Mouse (Mus musculus): ENCODE measurements around the gene Agbl1. TPM values are rescaled to one million over a fixed set of nuclear protein-coding genes. Genes with fewer than 3 reads are reported as not detected.
"Not testable (repeated sequence)": the region's sequence is repeated elsewhere in the genome, so short reads cannot be mapped to it uniquely, and the experiment has no call there.

Agbl1 gene
- polyA plus RNA-seq (2016; fragmentation: Nextera tagmentation; extraction: Ambion mirVana) = 0.10 TPM in 1 of 2 replicates, not detected in the other

- Histone ChIP-seq H3K4me3 (no peak within 1 kb of the TSS), H3K9me3 (replicated peaks) (no peaks in the 10 kb centered on the region), H3K36me3 (no peaks in the 10 kb centered on the region), H3K27me3 (ENCODE audit: low read depth, poor library complexity, severe bottlenecking) (no peaks in the 10 kb centered on the region), H3K27ac (replicated peaks) (0 out of 2 replicates have a peak within 1 kb of the TSS, but pooled peaks have one; percentile 1), H3K4me1 (no peaks in the 10 kb centered on the region)
- 64% methylated on average over 7 of the region's 7 CpGs for WGBS
- no peak for DNase-seq (ENCODE audit: low spot score)
Observed at GRCm38 (mm10) chr7:76229311-76229937, at the start of gene Agbl1. TSS of gene Agbl1 (plus strand) at chr7:76229887.

GRCm38 (mm10) chr7:76185005-76185658, 44.6 kb upstream of the Agbl1 start:
- 36% methylated on average over 7 of the region's 7 CpGs for WGBS
- peak overlapping the region; percentile 73 for H3K27ac ChIP-seq (replicated peaks)
- peak; percentile 34 for DNase-seq (ENCODE audit: low spot score)
- no peaks in the 10 kb centered on the region for H3K36me3 ChIP-seq
- H3K9me3 ChIP-seq (replicated peaks) = no peaks in the 10 kb centered on the region
- peaks cover 19% of the 10 kb centered on the region for H3K4me1 ChIP-seq
- H3K4me3 ChIP-seq = peak overlapping the region; percentile 37
- H3K27me3 ChIP-seq (ENCODE audit: low read depth, poor library complexity, severe bottlenecking) = no peaks in the 10 kb centered on the region

DNA sequence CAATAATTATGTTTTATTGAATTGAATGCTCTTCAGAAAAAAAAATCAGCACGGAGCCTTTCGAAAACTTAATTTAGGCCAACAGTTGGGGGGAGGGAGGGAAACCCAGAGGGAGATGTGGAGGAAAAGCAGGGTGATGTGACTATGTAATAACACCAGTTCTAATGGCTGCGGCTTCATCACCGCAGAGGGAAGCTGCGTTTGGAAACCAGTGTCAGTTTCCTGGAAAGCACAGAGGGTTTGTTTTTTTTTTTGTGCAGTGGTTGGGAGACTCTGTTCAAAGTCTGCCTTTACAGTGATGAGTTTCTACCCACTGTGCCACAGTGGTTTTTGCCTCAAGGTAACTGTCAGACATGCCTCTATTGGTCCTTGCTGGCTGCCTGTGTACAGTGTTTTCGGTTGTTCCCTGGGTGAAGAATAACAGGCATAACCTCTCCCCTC, 44.0 kb upstream of the Agbl1 start:
- peaks cover 19% of the 10 kb centered on the region for H3K4me1 ChIP-seq
- DNase-seq (ENCODE audit: low spot score) = no peak
- no peaks in the 10 kb centered on the region for H3K36me3 ChIP-seq
- 40% methylated on average over 6 of the region's 6 CpGs for WGBS
- no peaks in the 10 kb centered on the region for H3K27me3 ChIP-seq (ENCODE audit: low read depth, poor library complexity, severe bottlenecking)
- peak overlapping the region; percentile 63 for H3K27ac ChIP-seq (replicated peaks)
- H3K4me3 ChIP-seq = peak overlapping the region; percentile 37
- no peaks in the 10 kb centered on the region for H3K9me3 ChIP-seq (replicated peaks)

GRCm38 (mm10) chr7:76218546-76218945, 11.1 kb upstream of the Agbl1 start:
- DNase-seq (ENCODE audit: low spot score) = no peak
- Histone ChIP-seq H3K27me3 (ENCODE audit: low read depth, poor library complexity, severe bottlenecking) (no peaks in the 10 kb centered on the region), H3K36me3 (no peaks in the 10 kb centered on the region), H3K9me3 (replicated peaks) (no peaks in the 10 kb centered on the region), H3K27ac (replicated peaks) (no peak overlapping the region), H3K4me3 (no peak overlapping the region), H3K4me1 (no peaks in the 10 kb centered on the region)
- 86% methylated on average over 4 of the region's 4 CpGs for WGBS

DNA sequence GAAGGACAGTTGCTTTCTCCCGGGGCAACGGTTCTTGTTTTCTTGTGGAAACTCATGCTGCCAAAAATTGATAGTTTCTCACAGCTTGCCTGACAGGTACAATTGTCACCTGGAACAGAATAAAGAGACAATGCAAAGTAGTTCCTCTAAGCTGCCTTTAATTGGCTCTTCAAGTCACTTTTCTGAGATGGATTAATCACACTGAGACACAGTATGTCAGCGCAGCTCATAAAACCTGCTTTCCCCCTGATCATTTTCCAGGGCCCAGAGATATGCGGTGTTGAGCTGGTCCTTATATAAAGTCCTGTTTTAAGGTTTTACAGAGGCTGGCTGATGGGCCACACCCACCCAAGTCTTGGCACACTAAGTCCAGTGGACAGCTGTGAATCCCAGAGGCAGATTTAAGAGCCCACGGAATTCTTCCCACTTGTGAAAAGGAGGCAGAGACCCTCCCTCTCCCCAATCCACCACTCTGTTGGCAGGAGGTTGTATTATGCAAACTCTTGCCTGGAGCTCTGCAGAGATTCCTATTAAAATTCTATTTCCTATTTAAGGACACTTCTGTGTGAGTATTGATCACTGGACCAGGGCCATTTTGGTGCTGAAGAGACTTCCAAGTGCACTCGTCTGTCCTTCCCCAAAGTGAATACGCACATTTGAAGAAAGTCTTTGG, 9.8 kb upstream of the Agbl1 start:
- Histone ChIP-seq H3K27me3 (ENCODE audit: low read depth, poor library complexity, severe bottlenecking) (no peaks in the 10 kb centered on the region), H3K27ac (replicated peaks) (no peak overlapping the region), H3K9me3 (replicated peaks) (no peaks in the 10 kb centered on the region), H3K36me3 (no peaks in the 10 kb centered on the region), H3K4me1 (no peaks in the 10 kb centered on the region), H3K4me3 (no peak overlapping the region)
- WGBS = 85% methylated on average over 7 of the region's 7 CpGs
- no peak for DNase-seq (ENCODE audit: low spot score)

GRCm38 (mm10) chr7:76222691-76223090, 7.0 kb upstream of the Agbl1 start:
- H3K27ac ChIP-seq (replicated peaks) = no peak overlapping the region
- no peak overlapping the region for H3K4me3 ChIP-seq
- no peaks in the 10 kb centered on the region for H3K4me1 ChIP-seq
- H3K9me3 ChIP-seq (replicated peaks) = no peaks in the 10 kb centered on the region
- no peaks in the 10 kb centered on the region for H3K27me3 ChIP-seq (ENCODE audit: low read depth, poor library complexity, severe bottlenecking)
- no peak for DNase-seq (ENCODE audit: low spot score)
- WGBS = 91% methylated on average over 2 of the region's 2 CpGs
- H3K36me3 ChIP-seq = no peaks in the 10 kb centered on the region

- Histone ChIP-seq H3K36me3 (no peaks in the 10 kb centered on the region), H3K27ac (replicated peaks) (no peak overlapping the region), H3K9me3 (replicated peaks) (no peaks in the 10 kb centered on the region), H3K4me1 (no peaks in the 10 kb centered on the region), H3K27me3 (ENCODE audit: low read depth, poor library complexity, severe bottlenecking) (no peaks in the 10 kb centered on the region), H3K4me3 (no peak overlapping the region)
- no peak for DNase-seq (ENCODE audit: low spot score)
- WGBS = 64% methylated on average over 2 of the region's 2 CpGs
Observed at GRCm38 (mm10) chr7:76228881-76229280, 806 bp upstream of the Agbl1 start.

DNA sequence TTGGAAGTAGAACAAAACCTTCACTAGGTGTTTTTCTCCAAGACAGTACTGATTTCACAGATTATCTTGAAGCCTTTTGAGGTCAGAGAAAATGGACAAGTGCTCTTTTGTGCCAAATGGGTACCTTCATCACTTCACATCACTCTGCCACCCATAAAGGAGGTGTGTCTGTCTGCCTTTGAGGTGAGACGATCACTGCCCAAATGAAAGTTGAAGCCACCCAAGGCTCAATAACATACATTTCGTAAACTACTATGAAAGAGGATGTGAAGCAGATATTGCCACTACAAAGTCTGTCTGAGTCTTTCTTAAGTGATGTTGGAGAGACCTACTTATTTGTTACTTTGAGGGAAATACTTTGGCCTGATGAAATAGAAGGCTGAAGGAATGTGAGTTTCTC, 4.6 kb downstream of the Agbl1 start:
- no peaks in the 10 kb centered on the region for H3K4me1 ChIP-seq
- H3K4me3 ChIP-seq = no peak overlapping the region
- H3K36me3 ChIP-seq = no peaks in the 10 kb centered on the region
- H3K27ac ChIP-seq (replicated peaks) = no peak overlapping the region
- no peaks in the 10 kb centered on the region for H3K9me3 ChIP-seq (replicated peaks)
- DNase-seq (ENCODE audit: low spot score) = no peak
- 84% methylated on average over 2 of the region's 2 CpGs for WGBS
- H3K27me3 ChIP-seq (ENCODE audit: low read depth, poor library complexity, severe bottlenecking) = no peaks in the 10 kb centered on the region

DNA sequence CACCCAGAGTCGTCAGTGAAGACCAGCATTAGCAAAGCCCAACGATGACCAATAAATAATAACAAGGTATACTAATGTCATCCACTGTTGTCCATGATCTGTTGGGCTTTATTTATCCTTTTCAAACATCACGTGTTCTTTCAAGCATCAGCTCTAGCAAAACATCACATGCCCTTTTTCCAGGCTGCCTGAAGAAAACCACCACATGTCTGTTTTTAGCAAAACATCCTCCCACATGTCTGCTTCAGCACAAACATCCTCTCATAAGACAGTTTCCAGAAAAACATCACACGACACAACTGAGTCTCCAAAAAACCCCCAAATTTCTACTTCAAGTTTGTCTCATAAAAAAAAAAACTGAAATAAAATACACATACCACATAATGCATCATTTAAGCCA, 7.8 kb downstream of the Agbl1 start:
- H3K4me1 ChIP-seq = no peaks in the 10 kb centered on the region
- DNase-seq (ENCODE audit: low spot score) = no peak
- no peaks in the 10 kb centered on the region for H3K9me3 ChIP-seq (replicated peaks)
- H3K27ac ChIP-seq (replicated peaks) = no peak overlapping the region
- H3K4me3 ChIP-seq = no peak overlapping the region
- WGBS = 94% methylated on average over 4 of the region's 4 CpGs
- H3K27me3 ChIP-seq (ENCODE audit: low read depth, poor library complexity, severe bottlenecking) = no peaks in the 10 kb centered on the region
- H3K36me3 ChIP-seq = no peaks in the 10 kb centered on the region

DNA sequence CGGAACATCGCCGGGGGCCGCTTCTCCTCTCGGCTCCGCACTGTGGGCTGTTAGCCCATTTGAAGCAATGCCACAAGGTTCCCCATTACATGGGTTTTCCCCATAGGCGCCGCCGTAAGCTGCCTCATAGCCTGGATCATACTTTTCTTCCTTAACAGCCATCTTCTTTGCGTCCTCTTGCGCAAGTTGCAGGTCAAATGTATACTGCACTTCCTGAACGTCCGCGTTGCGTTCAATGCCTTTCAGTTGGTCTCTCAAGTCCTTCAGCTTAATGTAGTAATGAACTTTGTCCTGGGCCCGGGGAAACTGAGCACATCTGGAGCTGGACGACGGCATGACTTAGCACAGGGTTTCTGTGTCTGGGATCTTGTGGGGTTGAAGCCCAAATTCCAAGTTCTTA, 15.2 kb downstream of the Agbl1 start:
- 95% methylated on average over 18 of the region's 18 CpGs for WGBS
- H3K4me1 ChIP-seq = not testable (repeated sequence)

DNA sequence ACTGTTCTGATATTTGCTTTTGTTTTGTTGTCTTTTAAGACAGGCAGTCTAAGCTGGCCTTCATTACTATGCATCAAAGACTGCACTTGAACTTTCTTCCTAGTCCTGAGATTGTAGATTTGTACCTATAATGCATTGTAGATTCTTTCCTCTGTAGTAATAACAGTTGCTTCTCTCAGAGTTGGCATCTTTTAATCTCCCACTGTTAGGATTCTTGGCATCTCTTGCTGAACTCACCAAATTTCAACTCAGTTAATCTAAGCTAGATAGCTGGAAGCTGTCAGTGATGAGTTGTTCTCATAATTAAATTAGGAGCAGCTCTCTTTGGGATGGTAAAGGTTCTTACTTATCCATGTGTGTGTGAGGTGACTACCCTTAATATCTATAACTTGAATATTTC, 45.4 kb downstream of the Agbl1 start:
- Histone ChIP-seq H3K9me3 (replicated peaks) (no peaks in the 10 kb centered on the region), H3K4me3 (no peak overlapping the region), H3K36me3 (no peaks in the 10 kb centered on the region), H3K27me3 (ENCODE audit: low read depth, poor library complexity, severe bottlenecking) (no peaks in the 10 kb centered on the region), H3K4me1 (no peaks in the 10 kb centered on the region), H3K27ac (replicated peaks) (no peak overlapping the region)
- DNase-seq (ENCODE audit: low spot score) = no peak

More for the DNA sequence above, 15.2 kb downstream of the Agbl1 start:
- not testable (repeated sequence) for H3K4me3 ChIP-seq; DNase-seq (ENCODE audit: low spot score); H3K9me3 ChIP-seq (replicated peaks); H3K27me3 ChIP-seq (ENCODE audit: low read depth, poor library complexity, severe bottlenecking); H3K27ac ChIP-seq (replicated peaks); H3K36me3 ChIP-seq

DNA sequence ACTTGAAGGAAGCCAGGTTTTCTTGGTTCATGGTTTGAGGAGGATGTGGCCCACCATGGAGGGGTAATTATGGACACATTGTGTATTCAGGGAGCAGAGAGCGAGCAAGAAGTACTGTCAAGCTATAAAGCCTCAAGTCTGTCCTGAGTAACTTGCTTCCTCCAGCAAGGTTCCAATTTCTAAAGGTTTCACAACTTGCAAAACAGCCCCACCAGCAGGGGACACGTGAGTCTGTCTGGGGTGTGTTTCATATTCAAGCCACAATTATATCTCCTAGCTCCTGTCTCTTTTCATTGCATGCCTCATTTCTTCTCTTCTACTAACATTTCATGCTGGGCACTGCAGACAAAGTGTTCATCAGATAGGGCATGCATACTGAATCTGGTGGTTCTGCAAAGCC, 53.1 kb downstream of the Agbl1 start:
- no peak for DNase-seq (ENCODE audit: low spot score)
- Histone ChIP-seq H3K4me1 (no peaks in the 10 kb centered on the region), H3K9me3 (replicated peaks) (no peaks in the 10 kb centered on the region), H3K4me3 (no peak overlapping the region), H3K36me3 (no peaks in the 10 kb centered on the region), H3K27me3 (ENCODE audit: low read depth, poor library complexity, severe bottlenecking) (no peaks in the 10 kb centered on the region), H3K27ac (replicated peaks) (no peak overlapping the region)
- 62% methylated on average over 2 of the region's 2 CpGs for WGBS

DNA sequence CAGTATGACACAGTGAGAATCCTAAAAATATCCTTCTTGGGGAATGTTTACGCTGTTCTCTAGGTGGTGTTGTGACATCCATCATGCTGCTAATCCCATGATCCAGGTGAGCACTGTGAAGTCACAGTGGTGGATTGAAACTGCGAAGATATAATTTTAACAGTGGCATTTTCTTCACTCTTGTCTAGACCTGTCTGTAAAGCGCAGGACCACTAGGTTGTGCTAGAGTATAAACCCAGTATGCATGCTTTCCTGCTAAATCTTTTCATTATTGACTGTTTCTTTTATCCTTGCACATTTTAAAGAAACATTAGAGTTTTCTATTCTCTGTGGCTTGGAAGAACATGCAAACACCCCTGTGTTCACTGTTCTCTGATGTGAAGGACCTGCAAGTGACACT, 57.8 kb downstream of the Agbl1 start:
- no peak overlapping the region for H3K4me3 ChIP-seq
- no peaks in the 10 kb centered on the region for H3K27me3 ChIP-seq (ENCODE audit: low read depth, poor library complexity, severe bottlenecking)
- no peak for DNase-seq (ENCODE audit: low spot score)
- 90% methylated on average over 3 of the region's 3 CpGs for WGBS
- no peaks in the 10 kb centered on the region for H3K36me3 ChIP-seq
- H3K27ac ChIP-seq (replicated peaks) = no peak overlapping the region
- H3K4me1 ChIP-seq = no peaks in the 10 kb centered on the region
- H3K9me3 ChIP-seq (replicated peaks) = no peaks in the 10 kb centered on the region
